Mouse (Mus musculus): ENCODE measurements around the gene F8a.
"Not testable (repeated sequence)": the region's sequence is repeated elsewhere in the genome, so short reads cannot be mapped to it uniquely, and the experiment has no call there.

Gene F8a

GRCm38 (mm10) chrX:73227914-73228605, at the start of gene F8a:
F8a (plus strand) TSS chrX:73228291.
- DNase-seq (ENCODE audit: extremely low spot score, low spot score): peak; percentile 76

GRCm38 (mm10) chrX:73191934-73192333, 36.2 kb upstream of the F8a start, which contains the start of gene Xlr3b:
Xlr3b (plus strand) TSS chrX:73192207.
- not testable (repeated sequence) for DNase-seq (ENCODE audit: extremely low spot score, low spot score)

- not testable (repeated sequence) for DNase-seq (ENCODE audit: extremely low spot score, low spot score)
Measured at GRCm38 (mm10) chrX:73213819-73214564, 14.1 kb upstream of the F8a start, which contains the start of gene Xlr4b. Xlr4b (plus strand) TSS chrX:73214333.

GRCm38 (mm10) chrX:73225365-73225764, 2.7 kb upstream of the F8a start:
- no peak for DNase-seq (ENCODE audit: extremely low spot score, low spot score)

- DNase-seq (ENCODE audit: extremely low spot score, low spot score): peak; percentile 30
Measured at GRCm38 (mm10) chrX:73228606-73229214, 619 bp downstream of the F8a start.

- no peak for DNase-seq (ENCODE audit: extremely low spot score, low spot score)
Measured at GRCm38 (mm10) chrX:73229288-73229687, 1.2 kb downstream of the F8a start.

- DNase-seq (ENCODE audit: extremely low spot score, low spot score): not testable (repeated sequence)
Measured at GRCm38 (mm10) chrX:73242821-73243325, 14.8 kb downstream of the F8a start, which contains the start of gene Xlr4c. Xlr4c (minus strand) TSS chrX:73243130.

GRCm38 (mm10) chrX:73262428-73262827, 34.3 kb downstream of the F8a start:
- DNase-seq (ENCODE audit: extremely low spot score, low spot score): not testable (repeated sequence)

- DNase-seq (ENCODE audit: extremely low spot score, low spot score): not testable (repeated sequence)
Measured at GRCm38 (mm10) chrX:73265270-73265669, 37.2 kb downstream of the F8a start, which contains the start of gene Xlr3c. Xlr3c (minus strand) TSS chrX:73265390.
